Mouse (Mus musculus): ENCODE measurements around the gene Ccdc188. TPM values are rescaled to one million over a fixed set of nuclear protein-coding genes. Genes with fewer than 3 reads are reported as not detected.

The Ccdc188 gene
- total RNA-seq, 2 experiments from 2014 or later: not detected

- no peak for DNase-seq (ENCODE audit: low spot score in 2 of 2)
- intact Hi-C loops (cut with DNase I): no loop called here
These were observed 36.2 kb downstream of the Ccdc188 start for GRCm38 (mm10) chr16:18253866-18254265.

- DNase-seq (ENCODE audit: low spot score in 2 of 2): no peak
- intact Hi-C loops (cut with DNase I): no loop called here
These were observed 40.5 kb downstream of the Ccdc188 start, which contains the start of gene Gm49776 for GRCm38 (mm10) chr16:18258221-18258620. TSS of gene Gm49776 (minus strand) at chr16:18258321.

GRCm38 (mm10) chr16:18265024-18265423 is 47.3 kb downstream of the Ccdc188 start:
- intact Hi-C loops (cut with DNase I): no loop called here
- no peak for DNase-seq (ENCODE audit: low spot score in 2 of 2)

GRCm38 (mm10) chr16:18268182-18268581 is 50.5 kb downstream of the Ccdc188 start:
- DNase-seq (ENCODE audit: low spot score in 2 of 2): no peak
- intact Hi-C loops (cut with DNase I): no loop called here

Other genes starting within 250 kb of the Ccdc188 start
- not detected for gene Vpreb2, start 237.5 kb upstream of the Ccdc188 start, total RNA-seq (2021)
- gene Dgcr6, start 165.0 kb upstream of the Ccdc188 start, total RNA-seq (2021): 10 to 100 TPM; 82.6 to 91.8 TPM
- gene Prodh, start 127.7 kb upstream of the Ccdc188 start, total RNA-seq (2021): 10 to 100 TPM; 34.1 to 36.7 TPM
- gene Rtn4r, start 90.2 kb upstream of the Ccdc188 start, total RNA-seq (2021): 100 to 1,000 TPM; 119 to 138 TPM
- 100 to 1,000 TPM; 140 to 144 TPM for gene Zdhhc8, start 17.3 kb downstream of the Ccdc188 start, total RNA-seq (2021)
- gene Trmt2a, start 30.8 kb downstream of the Ccdc188 start, total RNA-seq (2021): 10 to 100 TPM; 48.0 to 52.9 TPM
- 10 to 100 TPM; 84.7 to 92.5 TPM for gene Ranbp1, start 30.9 kb downstream of the Ccdc188 start, total RNA-seq (2021)
- gene Gm49776, start 40.4 kb downstream of the Ccdc188 start, total RNA-seq (2021): 1 to 10 TPM in 1 of 2 experiments, not detected in 1; 1.5 TPM
- 10 to 100 TPM; 40.7 to 41.0 TPM for gene Dgcr8, start 71.4 kb downstream of the Ccdc188 start, total RNA-seq (2021)
- gene Tango2, start 130.2 kb downstream of the Ccdc188 start, total RNA-seq (2021): 100 to 1,000 TPM; 145 to 159 TPM
- gene Arvcf, start 130.3 kb downstream of the Ccdc188 start, total RNA-seq (2021): 10 to 100 TPM; 42.8 to 43.1 TPM
- 10 to 100 TPM; 24.6 to 25.3 TPM for gene Txnrd2, start 208.5 kb downstream of the Ccdc188 start, total RNA-seq (2021)
- gene Comt, start 209.0 kb downstream of the Ccdc188 start, total RNA-seq (2021): 10 to 100 TPM; 91.5 to 92.9 TPM

Measured in left cerebral cortex, postnatal 25 days (tissue).